Mouse (Mus musculus) layer of hippocampus, adult 9-11 months (tissue): Measurements from ENCODE around the gene Ankdd1a.

Source experiments
- DNase-seq: peaks from one replicate; pipeline ENCODE4 v3.0.0; 2022

Ankdd1a gene

GRCm38 (mm10) chr9:65519807-65520504 is at the start of gene Ankdd1a:
Gene Ankdd1a (minus strand): TSS chr9:65520193.
- DNase-seq: peak; percentile 79

GRCm38 (mm10) chr9:65569491-65569971 is 49.5 kb upstream of the Ankdd1a start:
- DNase-seq: no peak

DNA sequence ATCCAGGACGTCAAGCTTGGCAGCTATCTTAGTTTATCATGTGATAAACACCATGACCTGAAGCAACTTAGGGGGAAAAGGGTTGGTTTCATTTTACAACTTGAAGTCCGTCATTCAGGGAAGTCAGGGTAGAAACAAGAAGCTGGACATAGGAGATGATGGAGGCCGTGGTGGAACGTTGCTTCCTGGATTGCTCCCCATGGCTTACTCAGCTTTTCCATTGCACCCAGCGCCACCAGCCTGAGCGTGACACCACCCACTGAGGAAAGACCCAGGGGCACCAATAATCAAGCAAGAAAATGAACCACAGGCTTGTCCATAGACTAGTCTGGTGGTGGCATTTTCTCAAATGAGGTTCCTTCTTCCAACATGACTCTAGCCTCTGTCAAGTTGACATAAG is 48.8 kb upstream of the Ankdd1a start:
- peak; percentile 55 for DNase-seq

GRCm38 (mm10) chr9:65564698-65565097 is 44.7 kb upstream of the Ankdd1a start:
- no peak for DNase-seq

DNA sequence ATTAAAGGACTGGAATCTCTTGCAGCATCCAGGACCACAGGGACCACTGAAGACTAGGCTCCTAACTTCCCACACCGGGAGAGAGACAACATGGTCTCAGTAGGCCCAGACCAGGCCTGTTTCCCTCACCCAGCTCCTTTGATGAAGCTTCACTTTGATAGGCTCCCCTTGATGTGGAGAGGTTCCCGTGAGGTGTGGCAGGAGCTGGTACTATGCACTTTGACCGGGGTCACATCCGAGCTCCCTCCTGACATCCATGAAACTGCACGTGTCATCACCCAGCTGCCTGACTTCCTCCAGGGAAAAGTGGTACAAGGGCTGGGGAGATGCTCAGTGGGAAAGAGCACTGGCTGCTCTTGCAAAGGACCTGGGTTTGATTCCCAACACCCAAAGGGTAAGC is 43.1 kb upstream of the Ankdd1a start:
- no peak for DNase-seq

DNA sequence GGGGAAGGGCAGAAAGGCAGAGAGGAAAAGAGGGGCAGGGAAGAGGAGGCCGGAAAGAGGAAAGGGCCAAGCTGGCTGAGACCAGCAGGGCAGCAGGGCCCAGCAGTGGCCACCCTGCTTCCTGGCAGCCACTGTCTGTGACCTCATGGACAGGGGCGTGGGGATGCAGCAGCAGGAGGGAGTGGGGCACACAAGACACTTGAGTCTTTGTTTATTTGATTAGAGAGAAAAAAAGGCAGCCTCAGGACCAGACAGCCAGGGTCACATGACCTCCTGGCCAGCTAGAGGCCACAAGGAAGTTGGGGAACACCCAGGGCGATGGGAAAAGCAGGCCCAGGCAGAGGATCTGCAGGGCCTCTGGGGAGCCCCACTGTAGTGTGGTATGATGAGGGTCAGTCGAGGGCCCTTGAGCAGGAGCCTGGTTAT is 42.1 kb upstream of the Ankdd1a start:
- peak; percentile 90 for DNase-seq

DNA sequence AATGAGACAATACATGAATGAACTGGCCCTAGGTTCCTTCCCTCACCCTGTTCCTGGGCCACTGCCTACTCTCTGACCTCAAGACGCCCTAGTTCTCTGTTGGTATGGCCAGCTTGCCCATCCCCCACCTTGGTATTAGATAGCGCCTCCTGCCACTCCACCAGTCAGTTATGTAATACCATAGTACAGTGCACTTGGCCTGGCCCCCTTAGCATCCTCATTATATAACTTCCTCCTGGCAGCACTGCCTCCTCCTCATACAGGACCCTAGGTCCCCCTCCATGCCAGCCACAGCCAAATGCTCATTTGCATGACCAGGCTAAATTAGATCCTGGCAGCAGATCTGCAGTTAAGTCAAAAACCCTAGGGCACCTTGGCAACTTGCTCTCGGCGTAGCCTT is 41.0 kb upstream of the Ankdd1a start:
- DNase-seq: peak; percentile 61

DNA sequence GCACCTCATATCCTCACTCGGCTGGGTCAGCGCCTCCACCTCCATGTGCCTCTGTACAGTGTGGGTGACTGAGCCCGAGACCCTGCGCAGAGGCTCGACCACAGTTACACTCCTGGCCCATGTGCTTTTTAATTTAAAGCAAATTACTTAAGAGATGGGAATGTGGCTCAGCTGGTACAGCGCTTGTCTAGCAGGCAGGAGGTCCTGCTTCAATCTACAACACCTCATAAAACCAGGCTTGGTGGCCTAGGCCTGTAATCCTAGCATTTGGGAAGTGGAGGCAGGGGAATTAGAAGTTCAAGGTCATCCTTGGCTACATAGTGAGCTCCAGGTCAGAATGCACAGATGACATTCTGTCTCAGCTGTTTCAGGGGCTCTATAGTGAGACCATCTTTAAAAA is 38.8 kb upstream of the Ankdd1a start:
- DNase-seq: no peak

GRCm38 (mm10) chr9:65556979-65557378 is 37.0 kb upstream of the Ankdd1a start:
- DNase-seq: no peak

GRCm38 (mm10) chr9:65556349-65556748 is 36.4 kb upstream of the Ankdd1a start:
- no peak for DNase-seq

- no peak for DNase-seq
Measured at GRCm38 (mm10) chr9:65555621-65556020, 35.6 kb upstream of the Ankdd1a start.

DNA sequence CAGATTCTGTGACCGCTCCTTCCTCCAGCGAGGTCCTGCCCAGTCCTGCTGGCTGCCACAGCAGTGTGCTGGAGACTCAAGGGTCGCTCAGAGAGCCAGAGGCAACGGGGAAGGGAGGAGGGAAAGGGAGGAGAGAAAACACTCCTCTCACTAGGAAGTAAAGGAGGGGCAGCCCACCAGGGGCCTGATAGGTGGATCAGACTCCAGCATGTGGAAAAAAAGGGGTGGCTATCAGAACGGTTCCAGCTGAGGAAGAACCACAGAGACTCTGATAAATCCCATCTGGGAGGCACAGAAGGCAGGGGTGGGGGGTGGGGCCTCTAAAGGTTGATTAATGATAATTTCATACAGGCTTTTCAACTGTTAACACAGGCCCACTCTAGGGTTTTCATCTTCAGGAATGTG is 35.0 kb upstream of the Ankdd1a start:
- DNase-seq: no peak

DNA sequence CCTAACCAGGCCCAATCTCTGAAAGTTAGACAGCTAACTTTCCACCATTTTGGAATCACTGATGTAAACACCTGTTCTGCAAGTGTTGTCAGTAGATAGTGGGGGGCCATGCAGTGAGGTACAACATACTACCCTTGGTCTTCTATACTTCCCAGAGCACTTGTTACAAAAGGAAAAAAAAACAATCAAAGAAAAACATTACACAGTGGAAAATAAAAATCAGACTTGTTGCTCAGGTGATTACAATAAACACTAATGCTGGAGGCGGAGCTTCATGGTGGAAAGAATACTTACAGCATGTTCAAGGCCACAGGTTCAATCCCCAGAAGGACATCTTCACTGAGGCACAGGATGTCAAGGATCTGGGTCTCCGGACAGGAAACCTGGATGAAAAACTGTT is 32.7 kb upstream of the Ankdd1a start:
- DNase-seq: no peak

GRCm38 (mm10) chr9:65552141-65552540 is 32.1 kb upstream of the Ankdd1a start:
- peak; percentile 60 for DNase-seq

GRCm38 (mm10) chr9:65551035-65551434 is 31.0 kb upstream of the Ankdd1a start:
- DNase-seq: no peak

GRCm38 (mm10) chr9:65550079-65550831 is 30.3 kb upstream of the Ankdd1a start:
- no peak for DNase-seq

DNA sequence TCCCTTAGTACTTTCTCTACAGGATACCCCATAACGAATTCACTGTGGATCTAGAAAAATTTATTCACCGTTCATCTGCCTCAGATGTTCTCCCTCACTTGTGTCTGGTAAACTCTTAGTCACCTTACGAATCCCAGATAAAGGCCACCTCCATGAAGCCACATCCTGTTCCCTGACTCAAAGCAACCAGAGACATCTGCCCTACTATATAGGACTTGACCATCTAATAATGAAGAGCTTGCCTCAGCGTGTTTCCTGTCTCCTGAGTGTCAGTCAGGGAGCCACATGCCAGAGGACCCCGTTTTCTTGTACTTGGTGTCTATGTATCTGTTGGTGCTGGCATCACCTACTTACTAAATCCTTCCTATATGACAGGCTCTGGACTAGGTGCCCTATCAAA is 29.6 kb upstream of the Ankdd1a start:
- DNase-seq: no peak

DNA sequence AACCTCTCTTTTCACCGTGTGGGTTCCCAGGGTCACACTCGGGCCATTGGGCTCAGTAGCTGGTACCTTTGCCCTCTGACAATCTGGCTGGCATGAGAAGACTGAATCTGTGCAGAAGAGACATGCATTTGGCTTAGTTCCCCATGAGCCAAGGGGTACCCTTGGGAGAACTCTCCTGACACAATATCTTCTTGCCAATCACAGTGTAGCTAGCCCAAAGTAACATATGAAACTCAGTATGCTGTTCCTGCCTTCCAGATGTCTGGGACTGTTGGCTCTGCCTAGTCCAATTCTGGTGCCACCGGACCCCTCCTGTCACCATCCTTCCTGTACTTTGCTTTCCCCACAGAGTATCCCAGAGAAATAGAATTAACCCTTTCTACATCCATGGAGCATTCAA is 29.1 kb upstream of the Ankdd1a start:
- no peak for DNase-seq

GRCm38 (mm10) chr9:65548311-65548710 is 28.3 kb upstream of the Ankdd1a start:
- DNase-seq: no peak

DNA sequence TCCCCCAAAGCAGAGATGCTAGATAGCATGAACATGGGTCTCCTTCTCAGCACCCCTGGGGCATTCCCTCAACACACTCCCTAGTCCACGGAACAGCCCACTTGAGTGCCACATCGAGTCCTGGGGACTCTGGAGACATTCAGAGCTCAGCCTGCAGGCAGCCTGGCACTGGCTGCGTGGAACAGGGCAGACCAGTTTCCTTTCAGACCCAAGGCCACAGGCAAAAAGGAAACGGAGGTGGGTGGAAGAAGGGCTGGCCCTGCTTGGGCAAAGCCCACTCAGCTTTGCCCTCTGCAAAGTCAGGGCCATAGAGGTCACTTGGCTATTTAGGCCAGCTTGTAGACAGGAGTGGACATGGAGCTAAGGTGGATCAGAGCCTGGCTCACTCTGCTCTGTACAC is 27.9 kb upstream of the Ankdd1a start:
- no peak for DNase-seq

GRCm38 (mm10) chr9:65547111-65547510 is 27.1 kb upstream of the Ankdd1a start:
- no peak for DNase-seq

GRCm38 (mm10) chr9:65546413-65546695 is 26.4 kb upstream of the Ankdd1a start:
- no peak for DNase-seq

DNA sequence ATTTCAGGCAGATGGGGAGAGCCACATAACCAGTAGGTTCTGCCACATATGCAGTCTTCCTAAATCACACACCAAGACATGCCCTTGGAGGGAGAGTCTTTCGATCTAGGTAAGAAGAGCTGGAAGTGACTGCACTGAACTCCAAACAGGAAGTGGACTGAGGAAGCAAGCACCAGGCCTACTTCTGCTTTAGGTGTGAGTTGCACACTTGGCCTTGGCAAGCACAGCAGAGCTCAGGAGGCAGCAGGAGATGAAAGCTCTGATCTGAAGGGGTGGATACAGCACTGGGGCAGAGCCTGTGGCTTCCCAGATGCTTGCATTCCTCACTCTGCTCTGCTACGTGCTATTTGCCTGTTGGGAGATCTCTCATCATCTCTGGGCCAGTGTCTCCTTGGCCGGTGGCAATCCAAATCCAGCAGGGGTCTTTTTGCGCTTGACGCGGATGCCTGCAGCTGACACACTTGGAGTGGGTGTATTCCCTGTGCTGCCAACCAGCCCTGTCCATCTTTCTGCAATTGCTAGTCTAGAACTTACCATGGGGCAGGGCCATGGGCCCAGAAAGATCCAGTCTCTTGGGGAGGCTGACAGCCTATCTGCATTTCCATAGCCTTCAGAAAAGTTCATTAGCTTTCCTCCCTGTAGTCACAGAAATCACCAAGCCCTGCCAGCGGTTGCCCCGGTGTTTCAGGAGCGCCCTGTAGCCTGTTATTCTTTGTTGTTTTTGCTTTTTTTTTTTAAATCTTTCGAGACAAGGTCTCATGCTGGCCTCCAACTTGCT is 25.8 kb upstream of the Ankdd1a start:
- no peak for DNase-seq

- no peak for DNase-seq
Measured at GRCm38 (mm10) chr9:65542111-65542524, 22.1 kb upstream of the Ankdd1a start.
